Mouse (Mus musculus) spleen, embryonic (tissue): ENCODE data around the gene Yrdc.

Experiments
- CTCF ChIA-PET: fragments of 350-600 bp; sonication (Branson Sonifier 250); formaldehyde crosslinking; loops from one replicate; lab custom pipeline; 2022; lab: Charles Lee

Gene Yrdc

GRCm38 (mm10) chr4:124850261-124850913 lies at the start of gene Yrdc:
Yrdc (plus strand) TSS chr4:124850679.
- CTCF ChIA-PET = no interaction called here

GRCm38 (mm10) chr4:124801552-124802308 lies 48.7 kb upstream of the Yrdc start, which contains the start of gene Mtf1:
Mtf1 (plus strand) TSS chr4:124802104.
- CTCF ChIA-PET = interaction anchor here (0.6 to 1.3 kb wide), 2 partner anchors 119 to 798 kb away, joined by 3 read pairs; no protein-coding TSS in a partner anchor

- CTCF ChIA-PET = interaction anchor here (1.3 kb wide), 1 partner anchor 120 kb away, joined by 3 read pairs; no protein-coding TSS in a partner anchor
These were observed 47.9 kb upstream of the Yrdc start for GRCm38 (mm10) chr4:124802309-124803260.

- CTCF ChIA-PET = interaction anchor here (0.5 to 0.7 kb wide), 2 partner anchors 297 to 1797 kb away, joined by 3 to 11 read pairs; no protein-coding TSS in a partner anchor
These were observed 47.1 kb upstream of the Yrdc start for GRCm38 (mm10) chr4:124803406-124803805.

- CTCF ChIA-PET = no interaction called here
These were observed 42.0 kb upstream of the Yrdc start for GRCm38 (mm10) chr4:124808511-124808910.

- CTCF ChIA-PET = no interaction called here
These were observed 41.2 kb upstream of the Yrdc start for GRCm38 (mm10) chr4:124809136-124809883.

- CTCF ChIA-PET = no interaction called here
These were observed 40.4 kb upstream of the Yrdc start for GRCm38 (mm10) chr4:124810056-124810455.

GRCm38 (mm10) chr4:124811347-124811975 lies 39.0 kb upstream of the Yrdc start:
- CTCF ChIA-PET = no interaction called here

GRCm38 (mm10) chr4:124815901-124816300 lies 34.6 kb upstream of the Yrdc start:
- CTCF ChIA-PET = no interaction called here

- CTCF ChIA-PET = no interaction called here
These were observed 32.7 kb upstream of the Yrdc start for GRCm38 (mm10) chr4:124817803-124818202.

- CTCF ChIA-PET = no interaction called here
These were observed 31.6 kb upstream of the Yrdc start for GRCm38 (mm10) chr4:124818832-124819231.

GRCm38 (mm10) chr4:124824967-124825366 lies 25.5 kb upstream of the Yrdc start:
- CTCF ChIA-PET = no interaction called here

- CTCF ChIA-PET = no interaction called here
These were observed 25.0 kb upstream of the Yrdc start for GRCm38 (mm10) chr4:124825371-124825965.

GRCm38 (mm10) chr4:124829671-124830070 lies 20.8 kb upstream of the Yrdc start:
- CTCF ChIA-PET = no interaction called here

- CTCF ChIA-PET = no interaction called here
These were observed 17.7 kb upstream of the Yrdc start for GRCm38 (mm10) chr4:124832796-124833195.

- CTCF ChIA-PET = interaction anchor here (0.7 kb wide), 1 partner anchor 609 kb away, joined by 3 read pairs; no protein-coding TSS in a partner anchor
These were observed 12.3 kb upstream of the Yrdc start for GRCm38 (mm10) chr4:124838035-124838700.

GRCm38 (mm10) chr4:124840998-124841397 lies 9.5 kb upstream of the Yrdc start:
- CTCF ChIA-PET = no interaction called here

GRCm38 (mm10) chr4:124843493-124843892 lies 7.0 kb upstream of the Yrdc start:
- CTCF ChIA-PET = no interaction called here

- CTCF ChIA-PET = no interaction called here
These were observed 2.9 kb upstream of the Yrdc start for GRCm38 (mm10) chr4:124847573-124847972.
